Mouse (Mus musculus) stomach, embryonic 14.5 days (tissue): Measurements from ENCODE around the gene Gm36864. TPM values are rescaled to one million over a fixed set of nuclear protein-coding genes. Genes with fewer than 3 reads are reported as not detected.

Experiments
- polyA plus RNA-seq: library from polyadenylated mRNA; unstranded; fragments of >200 nt; fragmentation: Nextera tagmentation; extraction: Ambion mirVana; gene quantifications from 2 replicates; pipeline ENCODE4 v1.2.1, GENCODE M21; 2014

Gene Gm36864
- polyA plus RNA-seq, 1 experiment from 2014 or later: not detected

Other genes starting within 250 kb of the Gm36864 start
- not detected in 2 replicates for gene Klk1b11, start 240.3 kb upstream of the Gm36864 start, polyA plus RNA-seq
- not detected in 2 replicates for gene Klk1b26, start 224.0 kb upstream of the Gm36864 start, polyA plus RNA-seq
- gene Klk1b27, start 183.9 kb upstream of the Gm36864 start, polyA plus RNA-seq: not detected in 2 replicates
- gene Klk1b21, start 133.8 kb upstream of the Gm36864 start, polyA plus RNA-seq: not detected in 2 replicates
- gene Klk1b22, start 123.5 kb upstream of the Gm36864 start, polyA plus RNA-seq: not detected in 2 replicates
- gene Klk1b16, start 99.4 kb upstream of the Gm36864 start, polyA plus RNA-seq: not detected in 2 replicates
- not detected in 2 replicates for gene Klk1b24, start 47.9 kb upstream of the Gm36864 start, polyA plus RNA-seq
- not detected in 2 replicates for gene Klk1b3, start 38.0 kb upstream of the Gm36864 start, polyA plus RNA-seq
- gene Klk1b4, start 28.7 kb upstream of the Gm36864 start, polyA plus RNA-seq: not detected in 2 replicates
- gene Klk1b5, start 20.2 kb upstream of the Gm36864 start, polyA plus RNA-seq: not detected in 2 replicates
- gene Klk1, start 10.8 kb upstream of the Gm36864 start, polyA plus RNA-seq: 0.71 and 2.0 TPM in 2 replicates
- gene 1700028J19Rik, start 10.5 kb downstream of the Gm36864 start, polyA plus RNA-seq: 1.5 and 1.6 TPM in 2 replicates
- gene 2410002F23Rik, start 10.5 kb downstream of the Gm36864 start, polyA plus RNA-seq: 123 and 143 TPM in 2 replicates
- gene Acp4, start 21.2 kb downstream of the Gm36864 start, polyA plus RNA-seq: 0.15 TPM in 1 of 2 replicates, not detected in the other
- not detected in 2 replicates for gene Gm15517, start 25.3 kb downstream of the Gm36864 start, polyA plus RNA-seq
- gene Clec11a, start 70.7 kb downstream of the Gm36864 start, polyA plus RNA-seq: 4.2 and 4.9 TPM in 2 replicates
- 4.2 and 4.5 TPM in 2 replicates for gene Shank1, start 74.1 kb downstream of the Gm36864 start, polyA plus RNA-seq
- gene Syt3, start 147.9 kb downstream of the Gm36864 start, polyA plus RNA-seq: 1.6 and 2.0 TPM in 2 replicates
- 1.2 and 1.3 TPM in 2 replicates for gene 1700008O03Rik, start 149.6 kb downstream of the Gm36864 start, polyA plus RNA-seq
- 1.2 and 2.1 TPM in 2 replicates for gene Lrrc4b, start 192.8 kb downstream of the Gm36864 start, polyA plus RNA-seq
- 0.52 and 1.1 TPM in 2 replicates for gene Aspdh, start 229.2 kb downstream of the Gm36864 start, polyA plus RNA-seq
- 76.7 and 82.1 TPM in 2 replicates for gene Josd2, start 231.8 kb downstream of the Gm36864 start, polyA plus RNA-seq